Mouse (Mus musculus) limb, embryonic 15.5 days (tissue): ENCODE data around the gene Slc16a2. TPM values are rescaled to one million over a fixed set of nuclear protein-coding genes. Genes with fewer than 3 reads are reported as not detected.

Experiments used
- polyA plus RNA-seq: library from polyadenylated mRNA; unstranded; fragments of >200 nt; fragmentation: Nextera tagmentation; extraction: Ambion mirVana; gene quantifications from 2 replicates; pipeline ENCODE4 v1.2.1, GENCODE M21; 2015

Slc16a2 gene
- polyA plus RNA-seq, 1 experiment from 2014 or later, result 29.9 TPM

Other genes with a start within 250 kb of the Slc16a2 start
- not detected in 2 replicates for gene Zcchc13, start 191.4 kb downstream of the Slc16a2 start, polyA plus RNA-seq
- gene Rlim, start 159.3 kb upstream of the Slc16a2 start, polyA plus RNA-seq, result 31.5 and 34.8 TPM in 2 replicates